Mouse (Mus musculus) yolk sac, embryonic 10.5 days (tissue): Measurements from ENCODE around the gene Hist1h2bq.
"Not testable (repeated sequence)": the region's sequence is repeated elsewhere in the genome, so short reads cannot be mapped to it uniquely, and the experiment has no call there.

Experiments
- DNase-seq: peaks from one replicate; pipeline ENCODE4 v3.0.0-alpha.2; 2017; ENCODE audit warnings: low spot score

Gene Hist1h2bq

GRCm38 (mm10) chr13:21810073-21810472 is at the start of gene Hist1h2bq, which contains the start of gene Hist1h2ao:
Gene Hist1h2bq, minus strand, starts transcription at chr13:21810197.
Gene Hist1h2ao, plus strand, starts transcription at chr13:21810465.
- DNase-seq: not testable (repeated sequence)

DNA sequence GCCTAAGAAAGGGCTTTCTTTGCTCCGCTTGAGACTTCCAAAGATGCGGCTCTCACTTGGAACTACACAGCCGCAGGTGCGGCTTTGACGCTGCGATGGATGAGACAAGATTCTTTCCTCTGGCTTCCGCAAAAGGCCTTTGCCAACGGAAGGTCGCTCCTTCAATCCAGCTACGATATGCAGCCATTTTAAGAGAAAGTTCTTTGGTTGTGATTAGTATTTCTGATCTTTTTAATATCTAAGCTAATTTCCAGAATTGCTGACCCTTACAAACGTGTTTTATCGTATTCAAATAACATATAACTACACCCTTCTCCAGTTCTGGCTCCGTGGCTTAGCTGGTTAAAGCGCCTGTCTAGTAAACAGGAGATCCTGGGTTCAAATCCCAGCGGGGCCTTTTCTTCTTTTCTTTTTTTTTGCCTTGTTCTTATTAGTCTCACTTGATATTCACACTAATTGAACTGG is 45.7 kb upstream of the Hist1h2bq start:
- DNase-seq: peak; percentile 81

- DNase-seq: peak; percentile 91
Measured at GRCm38 (mm10) chr13:21855146-21855545, 45.1 kb upstream of the Hist1h2bq start.

GRCm38 (mm10) chr13:21852215-21852945 is 42.4 kb upstream of the Hist1h2bq start:
- DNase-seq: no peak

GRCm38 (mm10) chr13:21850696-21851095 is 40.7 kb upstream of the Hist1h2bq start:
- DNase-seq: not testable (repeated sequence)

DNA sequence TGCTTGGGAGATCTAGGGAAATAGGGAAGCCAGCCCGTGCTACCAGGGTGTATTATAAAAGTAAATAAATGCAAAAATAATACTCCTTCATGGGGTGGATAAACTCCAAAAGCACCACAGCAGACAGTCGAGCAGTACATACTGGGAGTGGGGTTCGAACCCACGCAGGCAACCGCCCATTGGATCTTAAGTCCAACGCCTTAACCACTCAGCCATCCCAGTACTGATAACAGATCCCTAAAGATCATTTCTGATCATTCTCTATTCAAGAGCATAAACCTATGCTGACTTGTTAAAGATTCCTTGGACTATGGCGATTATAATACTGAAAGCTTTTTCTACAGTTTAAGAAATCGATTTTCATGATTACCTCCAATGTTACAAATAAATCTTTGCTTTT is 37.9 kb upstream of the Hist1h2bq start:
- DNase-seq: peak; percentile 66

- not testable (repeated sequence) for DNase-seq
Measured at GRCm38 (mm10) chr13:21846356-21846755, 36.4 kb upstream of the Hist1h2bq start.

GRCm38 (mm10) chr13:21840508-21840907 is 30.5 kb upstream of the Hist1h2bq start:
- not testable (repeated sequence) for DNase-seq

GRCm38 (mm10) chr13:21833461-21833860 is 23.5 kb upstream of the Hist1h2bq start, which contains the start of the genes Hist1h2ap and Hist1h2br:
Gene Hist1h2ap, minus strand, starts transcription at chr13:21833507.
Gene Hist1h2br, plus strand, starts transcription at chr13:21833743.
- DNase-seq: not testable (repeated sequence)

DNA sequence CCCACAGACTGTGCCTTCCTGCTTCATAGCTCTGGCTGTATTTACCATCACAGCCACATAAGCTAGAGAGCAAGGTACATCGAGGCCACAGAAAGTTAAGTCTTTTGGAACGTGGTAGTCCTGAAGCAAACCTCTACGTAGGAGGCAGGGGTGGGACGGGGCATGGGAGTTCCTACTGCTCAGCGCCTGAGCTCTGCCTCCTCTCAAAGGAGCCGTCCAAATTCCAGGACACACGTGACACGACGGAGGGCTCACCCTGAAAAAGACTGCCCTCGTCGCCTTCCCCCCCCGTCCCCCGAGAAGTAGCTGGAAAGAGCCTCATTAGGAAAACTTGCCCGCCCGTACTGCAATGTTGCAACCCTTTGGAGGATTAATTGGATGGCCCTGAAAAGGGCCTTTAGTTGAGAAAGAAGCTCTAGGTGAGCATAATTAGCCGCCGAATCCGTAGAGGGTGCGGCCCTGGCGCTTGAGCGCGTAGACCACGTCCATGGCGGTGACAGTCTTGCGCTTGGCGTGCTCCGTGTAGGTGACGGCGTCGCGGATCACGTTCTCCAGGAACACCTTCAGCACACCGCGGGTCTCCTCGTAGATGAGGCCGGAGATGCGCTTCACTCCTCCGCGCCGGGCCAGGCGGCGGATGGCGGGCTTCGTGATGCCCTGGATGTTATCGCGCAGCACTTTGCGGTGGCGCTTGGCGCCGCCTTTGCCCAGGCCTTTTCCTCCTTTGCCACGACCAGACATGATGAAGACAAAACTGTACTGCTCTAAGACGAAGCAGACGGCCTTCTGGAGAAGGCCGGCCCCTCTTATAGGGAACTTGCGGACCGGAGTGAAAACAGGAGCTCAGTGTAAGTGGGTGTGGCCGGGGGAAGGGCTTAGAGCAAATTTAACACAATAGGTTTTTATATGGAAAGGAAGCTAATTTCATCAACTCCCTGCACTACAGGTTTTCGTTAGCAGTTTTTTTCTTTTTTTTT is 21.7 kb upstream of the Hist1h2bq start, which contains the start of gene Hist1h4n:
TSS of gene Hist1h4n (minus strand) at position 779 of the 977 bp plus-strand sequence.
- not testable (repeated sequence) for DNase-seq

DNA sequence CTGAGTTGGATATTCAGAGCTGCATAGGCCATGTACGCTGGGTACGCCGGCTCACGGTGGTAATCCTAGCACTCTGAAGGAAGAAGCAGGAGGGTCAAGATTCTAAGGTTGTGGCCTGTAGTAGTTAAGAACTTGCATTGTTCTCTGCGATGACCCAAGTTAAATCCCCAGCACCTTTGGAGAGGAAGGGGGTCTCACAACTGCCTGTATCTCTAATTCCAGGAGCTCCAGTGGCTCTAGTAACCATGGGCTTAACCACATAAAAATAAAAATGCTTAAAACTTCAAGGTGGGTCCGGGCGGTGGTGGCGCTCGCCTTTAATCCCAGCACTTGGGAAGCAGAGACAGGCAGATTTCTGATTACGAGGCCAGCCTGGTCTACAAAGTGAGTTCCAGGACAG is 20.3 kb upstream of the Hist1h2bq start:
- peak; percentile 17 for DNase-seq

DNA sequence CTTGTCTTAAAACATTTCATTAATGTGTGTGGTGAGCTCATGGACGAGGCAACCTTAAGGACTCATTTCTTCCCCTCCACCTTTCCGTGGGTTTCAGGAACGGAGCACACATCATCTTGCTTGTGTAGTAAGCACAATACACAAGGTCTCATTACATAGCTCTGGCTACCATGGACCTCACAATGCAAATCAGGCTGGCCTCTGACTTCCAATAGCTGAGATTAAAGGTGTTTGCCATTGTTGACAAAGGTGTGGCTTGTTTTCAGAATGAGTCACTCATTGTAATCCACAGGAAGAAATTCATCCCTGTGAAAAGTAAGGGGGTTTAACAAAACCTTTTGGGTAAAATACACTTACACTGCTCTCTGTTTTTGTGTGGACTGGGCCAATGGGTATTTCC is 18.5 kb upstream of the Hist1h2bq start:
- DNase-seq: no peak

GRCm38 (mm10) chr13:21820082-21820890 is 10.3 kb upstream of the Hist1h2bq start:
- DNase-seq: not testable (repeated sequence)

- DNase-seq: not testable (repeated sequence)
Measured at GRCm38 (mm10) chr13:21812092-21812491, 2.1 kb upstream of the Hist1h2bq start.

DNA sequence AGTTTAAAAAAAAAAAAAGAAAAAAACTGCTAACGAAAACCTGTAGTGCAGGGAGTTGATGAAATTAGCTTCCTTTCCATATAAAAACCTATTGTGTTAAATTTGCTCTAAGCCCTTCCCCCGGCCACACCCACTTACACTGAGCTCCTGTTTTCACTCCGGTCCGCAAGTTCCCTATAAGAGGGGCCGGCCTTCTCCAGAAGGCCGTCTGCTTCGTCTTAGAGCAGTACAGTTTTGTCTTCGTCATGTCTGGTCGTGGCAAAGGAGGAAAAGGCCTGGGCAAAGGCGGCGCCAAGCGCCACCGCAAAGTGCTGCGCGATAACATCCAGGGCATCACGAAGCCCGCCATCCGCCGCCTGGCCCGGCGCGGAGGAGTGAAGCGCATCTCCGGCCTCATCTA is 1.5 kb upstream of the Hist1h2bq start, which contains the start of gene Hist1h4m:
TSS of gene Hist1h4m (plus strand) at position 208 of the 400 bp plus-strand sequence.
- not testable (repeated sequence) for DNase-seq

DNA sequence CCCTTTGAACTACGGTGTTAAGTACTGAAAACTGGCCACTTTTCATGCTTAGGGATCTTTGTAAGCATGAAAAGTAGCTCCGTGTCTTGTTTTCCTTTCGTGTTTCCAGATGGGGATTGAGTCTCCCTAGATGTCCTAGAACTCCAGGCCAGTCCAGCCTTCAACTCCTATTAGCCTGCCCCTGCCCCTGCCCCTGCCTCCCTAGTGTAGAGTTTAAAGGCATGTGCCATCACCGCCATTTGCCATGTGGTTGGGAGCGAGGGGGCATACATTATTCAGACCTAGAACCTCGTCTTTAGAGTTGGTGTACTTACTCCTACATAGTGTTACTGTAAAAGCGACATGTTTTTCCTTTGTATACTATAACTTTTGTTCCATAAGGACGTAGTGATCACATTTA is 1.1 kb upstream of the Hist1h2bq start:
- not testable (repeated sequence) for DNase-seq

DNA sequence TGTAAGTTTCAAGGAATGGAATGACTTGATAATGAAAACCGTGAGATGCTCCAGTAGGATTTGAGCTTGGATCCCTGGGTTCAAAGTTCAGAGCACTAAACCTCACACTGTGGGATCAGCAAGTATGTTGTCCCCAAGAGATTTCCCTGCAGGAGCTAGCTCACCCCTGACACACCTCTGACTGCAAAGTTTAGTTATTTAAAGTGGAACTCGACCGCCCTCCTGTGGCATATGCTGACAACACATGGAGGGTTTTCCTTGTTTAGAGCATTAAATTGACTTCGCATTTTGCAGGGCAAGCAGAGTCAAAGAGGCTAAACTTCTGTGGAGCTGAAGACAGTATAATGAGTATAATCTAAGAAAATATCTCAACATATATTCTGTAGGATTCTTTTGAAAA is 6.9 kb downstream of the Hist1h2bq start:
- not testable (repeated sequence) for DNase-seq

DNA sequence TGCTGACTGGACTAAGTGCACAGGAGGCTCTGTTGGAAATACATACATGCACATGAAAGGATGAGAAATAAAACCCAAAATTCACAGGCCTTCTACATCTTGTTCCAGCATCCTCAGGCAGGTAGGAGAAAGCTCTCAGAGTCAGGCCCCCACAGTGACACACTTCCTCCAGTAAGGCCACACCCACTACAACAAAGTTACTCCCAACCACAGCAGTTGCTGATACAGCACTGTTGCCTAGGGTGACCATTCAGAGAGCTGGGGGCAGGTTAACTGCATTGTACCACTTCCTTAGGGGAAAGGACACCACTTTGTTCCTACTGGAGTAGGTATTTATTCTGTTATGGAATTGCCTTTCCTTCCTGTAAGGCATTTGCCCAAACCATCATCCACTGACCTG is 12.8 kb downstream of the Hist1h2bq start:
- DNase-seq: not testable (repeated sequence)

DNA sequence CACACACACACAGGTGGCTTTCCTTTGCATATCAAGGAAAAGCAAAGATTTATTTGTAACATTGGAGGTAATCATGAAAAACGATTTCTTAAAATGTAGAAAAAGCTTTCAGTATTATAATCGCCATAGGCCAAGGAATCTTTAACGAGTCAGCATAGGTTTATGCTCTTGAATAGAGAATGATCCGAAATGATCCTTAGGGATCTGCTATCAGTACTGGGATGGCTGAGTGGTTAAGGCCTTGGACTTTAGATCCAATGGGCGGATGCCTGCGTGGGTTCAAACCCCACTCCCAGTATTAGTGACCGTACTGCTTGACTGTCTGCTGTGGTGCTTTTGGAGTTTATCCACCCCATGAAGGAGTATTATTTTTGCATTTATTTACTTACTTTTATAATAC is 14.4 kb downstream of the Hist1h2bq start:
- no peak for DNase-seq

DNA sequence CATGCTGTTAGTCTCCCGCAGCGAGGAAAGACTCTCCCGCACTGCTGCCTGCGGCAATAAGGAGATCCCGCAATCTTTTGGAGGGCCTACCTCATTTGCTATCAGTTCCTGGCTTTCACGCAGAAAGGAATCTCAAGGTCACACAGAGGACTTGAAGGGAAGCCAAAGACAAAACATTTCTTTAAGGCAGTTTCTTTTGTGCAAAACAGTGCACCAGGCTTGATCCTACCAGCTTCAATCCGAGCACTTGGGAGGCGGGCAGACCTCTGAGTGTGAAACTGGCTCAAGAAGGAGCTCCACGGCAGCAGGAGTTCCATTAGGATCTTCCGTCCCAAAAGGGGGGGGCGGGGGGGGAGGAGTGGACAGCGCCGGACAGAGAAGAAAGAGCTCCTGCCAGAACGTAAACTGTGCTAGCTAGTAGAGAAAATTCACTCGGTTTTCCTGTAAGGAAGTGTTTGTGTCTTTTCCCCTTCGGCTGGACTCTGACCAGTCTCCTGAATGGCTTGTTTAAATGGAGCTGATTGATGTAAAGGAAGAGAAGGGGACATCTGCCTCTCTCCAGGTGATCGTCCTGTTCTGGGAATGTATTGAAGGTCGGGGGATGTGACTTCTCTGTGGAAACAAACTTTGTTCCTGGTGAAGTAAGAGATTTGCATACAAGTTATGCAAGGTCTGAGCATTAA is 19.3 kb downstream of the Hist1h2bq start:
- DNase-seq: peak; percentile 58

- no peak for DNase-seq
Measured at GRCm38 (mm10) chr13:21789925-21790324, 20.1 kb downstream of the Hist1h2bq start.
